Mouse (Mus musculus): ENCODE results near the gene Itgae. TPM values are rescaled to one million over a fixed set of nuclear protein-coding genes. Genes with fewer than 3 reads are reported as not detected.
A peak's percentile ranks its signal among the peaks of the same experiment; 100 is the strongest.
"Not testable (repeated sequence)": the region's sequence is repeated elsewhere in the genome, so short reads cannot be mapped to it uniquely, and the experiment has no call there.

Itgae gene
- total and polyA plus RNA-seq, 3 experiments, result 0.17 to 0.26 (median 0.21) TPM

DNA sequence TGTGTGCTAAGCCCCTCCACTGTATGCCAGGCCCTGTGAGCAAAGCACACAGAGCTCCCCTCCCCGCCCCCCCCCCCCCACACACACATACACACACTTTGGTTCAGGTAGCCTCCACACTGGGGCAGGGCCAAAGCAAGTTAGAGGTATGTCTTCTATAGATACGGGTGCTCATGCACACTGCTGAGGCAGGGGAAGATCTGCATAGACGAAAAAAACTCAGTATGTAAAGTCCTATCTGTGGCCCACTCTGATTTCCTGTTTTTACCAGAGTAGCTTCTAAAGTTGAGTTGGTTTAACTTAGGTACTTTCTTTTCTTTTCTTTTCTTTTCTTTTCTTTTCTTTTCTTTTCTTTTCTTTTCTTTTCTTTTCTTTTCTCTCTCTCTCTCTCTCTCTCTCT lies 14.9 kb downstream of the Itgae start:
- H3K9me3 ChIP-seq (replicated peaks; ENCODE audit: low read length), result no peaks in the 10 kb centered on the region
- H3K27me3 ChIP-seq (replicated peaks), result no peaks in the 10 kb centered on the region
- dilution Hi-C loops (cut with MboI; ENCODE audit: extremely low pct_ligation_motif_present, extremely low pct_unique_long_range_greater_than_20kb, low sequenced_read_pairs) (no loop called here), in situ Hi-C loops (cut with MboI; ENCODE audit: low pct_ligation_motif_present, low pct_unique_long_range_greater_than_20kb, low sequenced_read_pairs) (loop anchor here (5.0 kb wide), 1 partner anchor 33 kb away; no protein-coding TSS in a partner anchor)
- DNase-seq (ENCODE audit: extremely low read depth), result no peak
- no peak overlapping the region for H3K4me3 ChIP-seq (replicated peaks in 1 of 3; ENCODE audit: low read depth in 2 of 3, low read length in 2 of 3, poor library complexity in 1 of 3)
- no peaks in the 10 kb centered on the region for H3K79me2 ChIP-seq (replicated peaks; ENCODE audit: control insufficient read depth, extremely low read depth, insufficient read depth, poor library complexity, severe bottlenecking)
- H3K9ac ChIP-seq (ENCODE audit: insufficient read depth, low read depth), result no peak overlapping the region
- no peak overlapping the region for H3K27ac ChIP-seq (ENCODE audit: insufficient read depth, low read depth)
- no peak overlapping the region for H3K4me2 ChIP-seq (ENCODE audit: insufficient read depth, low read depth, poor library complexity, severe bottlenecking)
- H3K36me3 ChIP-seq (replicated peaks in 1 of 2; ENCODE audit: control insufficient read depth in 1 of 2, insufficient read depth in 1 of 2, low read length in 1 of 2), result no peaks in the 10 kb centered on the region
- H3K4me1 ChIP-seq (ENCODE audit: control insufficient read depth in 1 of 2, insufficient read depth in 2 of 2), result peaks cover 0 to 23% of the 10 kb centered on the region in 2 experiments; a peak in 2 of 4 replicates
- no peak for TF ChIP-seq MYC (IDR thresholded peaks at IDR 0.05; ENCODE audit: low read depth, low read length)
- no peak for TF ChIP-seq KAT2A (IDR thresholded peaks at IDR 0.05; ENCODE audit: insufficient replicate concordance, low read length)
- no peak for TF ChIP-seq TCF12 (IDR thresholded peaks at IDR 0.05; ENCODE audit: low read depth, low read length)
- TF ChIP-seq NELFE (IDR thresholded peaks at IDR 0.05; ENCODE audit: low read depth, low read length), result no peak
- TF ChIP-seq CHD1 (IDR thresholded peaks at IDR 0.05; ENCODE audit: low read depth, low read length), result no peak
- TF ChIP-seq MAX (IDR thresholded peaks at IDR 0.05; ENCODE audit: low read length), result no peak
- TF ChIP-seq USF1 (IDR thresholded peaks at IDR 0.05; ENCODE audit: low read depth, low read length), result no peak
- no peak for TF ChIP-seq ETS1 (conservative IDR thresholded peaks at IDR 0.05; ENCODE audit: low read depth, low read length)
- TF ChIP-seq HCFC1 (IDR thresholded peaks at IDR 0.05; ENCODE audit: low read depth, low read length), result no peak
- TF ChIP-seq EP300 (IDR thresholded peaks at IDR 0.05; ENCODE audit: low read length), result no peak
- no peak for TF ChIP-seq E2F4 (IDR thresholded peaks at IDR 0.05; ENCODE audit: insufficient replicate concordance, low read depth, low read length)
- no peak for TF ChIP-seq MXI1 (IDR thresholded peaks at IDR 0.05; ENCODE audit: low read depth, low read length)
- no peak for TF ChIP-seq ZNF384 (IDR thresholded peaks at IDR 0.05; ENCODE audit: low read depth, low read length)
- TF ChIP-seq MAZ (IDR thresholded peaks at IDR 0.05; ENCODE audit: low read depth, low read length), result no peak
- TF ChIP-seq RAD21 (IDR thresholded peaks at IDR 0.05; ENCODE audit: low read depth, low read length), result no peak
- TF ChIP-seq ZMIZ1 (IDR thresholded peaks at IDR 0.05; ENCODE audit: low read depth, low read length), result no peak
- no peak for TF ChIP-seq BHLHE40 (IDR thresholded peaks at IDR 0.05; ENCODE audit: low read depth, low read length)
- TF ChIP-seq GABPA (IDR thresholded peaks at IDR 0.05; ENCODE audit: insufficient replicate concordance, low read depth, low read length), result no peak

GRCm38 (mm10) chr11:73107358-73107757 lies 17.0 kb downstream of the Itgae start:
- peaks cover 0 to 24% of the 10 kb centered on the region in 2 experiments; a peak in 2 of 4 replicates for H3K4me1 ChIP-seq (ENCODE audit: control insufficient read depth in 1 of 2, insufficient read depth in 2 of 2)
- DNase-seq (ENCODE audit: extremely low read depth); dilution Hi-C loops (cut with MboI; ENCODE audit: extremely low pct_ligation_motif_present, extremely low pct_unique_long_range_greater_than_20kb, low sequenced_read_pairs): not testable (repeated sequence)

More at GRCm38 (mm10) chr11:73107358-73107757, 17.0 kb downstream of the Itgae start:
- in situ Hi-C loops (cut with MboI; ENCODE audit: low pct_ligation_motif_present, low pct_unique_long_range_greater_than_20kb, low sequenced_read_pairs), result loop anchor here (5.0 kb wide), 1 partner anchor 35 kb away; no protein-coding TSS in a partner anchor
- not testable (repeated sequence) for H3K9ac ChIP-seq (ENCODE audit: insufficient read depth, low read depth); H3K27ac ChIP-seq (ENCODE audit: insufficient read depth, low read depth); H3K4me2 ChIP-seq (ENCODE audit: insufficient read depth, low read depth, poor library complexity, severe bottlenecking); H3K9me3 ChIP-seq (replicated peaks; ENCODE audit: low read length); H3K79me2 ChIP-seq (replicated peaks; ENCODE audit: control insufficient read depth, extremely low read depth, insufficient read depth, poor library complexity, severe bottlenecking); H3K36me3 ChIP-seq (replicated peaks in 1 of 2; ENCODE audit: control insufficient read depth in 1 of 2, insufficient read depth in 1 of 2, low read length in 1 of 2); H3K27me3 ChIP-seq (replicated peaks); H3K4me3 ChIP-seq (replicated peaks in 1 of 3; ENCODE audit: low read depth in 2 of 3, low read length in 2 of 3, poor library complexity in 1 of 3)
- TF ChIP-seq RAD21 (IDR thresholded peaks at IDR 0.05; ENCODE audit: low read depth, low read length) (peak; percentile 60), SMC3 (IDR thresholded peaks at IDR 0.05; ENCODE audit: low read depth, low read length) (peak; percentile 53), CTCF (conservative IDR thresholded peaks at IDR 0.05 in 1 of 2, IDR thresholded peaks at IDR 0.05 in 1 of 2; ENCODE audit: low read depth in 2 of 2, low read length in 2 of 2) (peak in 1 of 2 experiments; percentile 68; a peak in 2 of 4 replicates)

All from CH12.LX (cell line).